In genomic region chr4:70402109-70402819, GRCm38 (mm10) we compare ENCODE assay signal across 9 mouse cellular contexts. TPM values are rescaled to one million over a fixed set of nuclear protein-coding genes. Genes with fewer than 3 reads are reported as not detected.
DNase-seq lines count a peak whose midpoint lies in the region; ATAC-seq and TF ChIP-seq lines count a peak whose summit lies in the region.
"Had no signal": no experiment of that assay in that cellular context is flagged by ENCODE, and none has a peak within 500 bp of the region (broad histone marks: within the 10 kb centered on the region; RNA-seq: fewer than 3 reads in every experiment).

No protein-coding gene starts in this region.

- H3K4me3 ChIP-seq in ES-Bruce4 (ENCODE audit: low read depth, low read length) = no peak overlapping the region
- H3K4me3 ChIP-seq in hindbrain, embryonic 12.5 days = no peak overlapping the region
- H3K4me3 ChIP-seq: limb, embryonic 12.5 days had no signal

- TF ChIP-seq POLR2A in ES-Bruce4 (IDR thresholded peaks at IDR 0.05; ENCODE audit: insufficient read depth, low read length) = no peak

- H3K27ac ChIP-seq in ES-Bruce4 (ENCODE audit: insufficient read depth, low read length) = no peak overlapping the region
- peak overlapping the region; percentile 8; the same call in 1 of the 2 replicates for H3K27ac ChIP-seq in hindbrain, embryonic 12.5 days
- H3K27ac ChIP-seq: limb, embryonic 12.5 days had no signal

- H3K4me1 ChIP-seq in ES-Bruce4 (ENCODE audit: control insufficient read depth, insufficient read depth, low read length) = no peaks in the 10 kb centered on the region
- no peaks in the 10 kb centered on the region for H3K4me1 ChIP-seq in hindbrain, embryonic 12.5 days

- TF ChIP-seq EP300 in ES-Bruce4 (IDR thresholded peaks at IDR 0.05; ENCODE audit: insufficient read depth, low read depth, low read length) = no peak

- no peak overlapping the region for H3K9ac ChIP-seq in ES-Bruce4 (ENCODE audit: low read depth, poor library complexity, severe bottlenecking)
- no peak overlapping the region for H3K9ac ChIP-seq in hindbrain, embryonic 12.5 days
- H3K9ac ChIP-seq: limb, embryonic 12.5 days had no signal

- DNase-seq in adrenal gland, postnatal 14 days = peak; percentile 36
- DNase-seq in adrenal gland, adult 18-20 months (ENCODE audit: low spot score in 2 of 2) = no peak
- DNase-seq in embryo, embryonic 11 days = peak; percentile 35
- DNase-seq in left cerebral cortex, postnatal 10 days (ENCODE audit: extremely low spot score in 1 of 2, low spot score in 2 of 2) = peak; percentile 62 to 70
- DNase-seq in right cerebral cortex, adult 2 months (ENCODE audit: low spot score in 2 of 2) = peak; percentile 77 to 84
- no peak for DNase-seq in c-Kit-positive CD71-positive TER-119-positive erythroid progenitor cells, embryonic 14.5 days (ENCODE audit: low spot score)

- H3K27me3 ChIP-seq in ES-Bruce4 (ENCODE audit: control insufficient read depth, insufficient read depth, low read length, poor library complexity, severe bottlenecking) = no peaks in the 10 kb centered on the region
- H3K27me3 ChIP-seq in hindbrain, embryonic 12.5 days = no peaks in the 10 kb centered on the region
- H3K27me3 ChIP-seq: limb, embryonic 12.5 days had no signal

- no peaks in the 10 kb centered on the region for H3K9me3 ChIP-seq in ES-Bruce4 (replicated peaks; ENCODE audit: control insufficient read depth, insufficient read depth, low read length, poor library complexity, severe bottlenecking)
- no peaks in the 10 kb centered on the region for H3K9me3 ChIP-seq in hindbrain, embryonic 12.5 days (replicated peaks)
- H3K9me3 ChIP-seq: limb, embryonic 12.5 days had no signal

- intact Hi-C loops in left cerebral cortex, postnatal 10 days (cut with DNase I) = no loop called here

- no peak overlapping the region for H3K4me2 ChIP-seq in hindbrain, embryonic 12.5 days (replicated peaks)
- H3K4me2 ChIP-seq: limb, embryonic 12.5 days had no signal

- TF ChIP-seq CTCF in ES-Bruce4 (IDR thresholded peaks at IDR 0.05; ENCODE audit: low read depth, low read length) = peak; percentile 56

- ATAC-seq in hindbrain, embryonic 12.5 days (ENCODE audit: low FRiP score) = peak; percentile 67

- 71% methylated on average over 9 of the region's 9 CpGs for WGBS in hindbrain, embryonic 12.5 days

- peaks cover 10% of the 10 kb centered on the region; the same call in 1 of the 2 replicates for H3K36me3 ChIP-seq in ES-Bruce4 (ENCODE audit: control insufficient read depth, insufficient read depth, low read length, poor library complexity, severe bottlenecking)
- peaks cover 13% of the 10 kb centered on the region for H3K36me3 ChIP-seq in hindbrain, embryonic 12.5 days

RNA-seq across cellular contexts. Expression of gene Cdk5rap2, which starts 8.0 kb away (rescaled TPM):
- total RNA-seq in adrenal gland, postnatal 14 days (2021) = 14.5 and 17.7 TPM in 2 replicates
- total RNA-seq in adrenal gland, adult 18-20 months (2021) = 10 to 100 TPM in 1 of 2 experiments, 1 to 10 TPM in 1; 9.2 to 21.0 TPM
- polyA plus RNA-seq in ES-Bruce4 (2011; ENCODE audit: insufficient read depth, insufficient read length, low read depth, missing spikeins) = 38.8 and 39.7 TPM in 2 replicates
- polyA plus RNA-seq in hindbrain, embryonic 12.5 days (2016; fragmentation: Nextera tagmentation; extraction: Ambion mirVana) = 24.2 and 30.4 TPM in 2 replicates
- 10 to 100 TPM in 1 of 2 experiments, 1 to 10 TPM in 1; 8.9 to 12.0 TPM for total RNA-seq in left cerebral cortex, postnatal 10 days (2021)

Comparison
In these comparisons a context has a peak if more than half of its experiments do, and no peak if none do; other contexts are left out.
1. DNase-seq: peak in adrenal gland, postnatal 14 days (single experiment), embryo, embryonic 11 days (single experiment), left cerebral cortex, postnatal 10 days (2 of 2) and right cerebral cortex, adult 2 months (2 of 2); none in adrenal gland, adult 18-20 months (0 of 2) and c-Kit-positive CD71-positive TER-119-positive erythroid progenitor cells, embryonic 14.5 days (single experiment).